ENCODE assay signal across 9 mouse cellular contexts in the genomic region with DNA sequence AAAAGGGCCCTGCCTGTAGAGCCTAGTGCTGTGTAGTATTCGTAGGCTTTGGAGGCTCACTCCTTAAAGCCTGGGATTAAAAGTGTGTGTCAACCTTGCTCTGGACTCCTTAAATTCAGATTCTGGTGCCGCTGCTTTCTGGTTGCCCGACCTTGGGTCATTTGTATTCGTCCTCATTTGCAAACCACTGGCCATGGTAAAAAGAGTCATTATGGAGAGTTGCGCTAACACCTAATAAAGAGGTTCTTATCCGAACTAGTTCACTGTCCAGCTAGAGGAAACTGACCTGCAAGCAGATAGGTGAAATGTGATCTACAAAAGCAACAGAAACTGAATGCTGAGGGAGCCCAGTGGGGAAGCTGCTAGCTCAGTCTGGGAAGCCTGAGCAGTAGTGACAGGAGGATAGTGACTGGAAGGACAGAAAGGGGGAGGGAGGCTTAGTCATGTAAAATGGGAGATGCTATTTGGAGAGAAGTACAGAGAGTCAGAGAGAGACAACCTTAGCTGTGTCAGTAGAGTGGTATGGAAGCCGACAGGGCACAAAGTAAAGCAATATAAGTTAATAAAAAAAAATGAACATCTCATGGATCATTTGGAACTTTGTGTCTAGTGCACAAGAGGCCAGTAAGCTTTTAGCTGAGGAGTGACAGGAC. TPM values are rescaled to one million over a fixed set of nuclear protein-coding genes. Genes with fewer than 3 reads are reported as not detected.
DNase-seq lines count a peak whose midpoint lies in the region; ATAC-seq lines count a peak whose summit lies in the region.
"Had no signal": no experiment of that assay in that cellular context is flagged by ENCODE, and none has a peak within 500 bp of the region (broad histone marks: within the 10 kb centered on the region; RNA-seq: fewer than 3 reads in every experiment).

No protein-coding gene starts in this region.

- peaks cover 87% of the 10 kb centered on the region for H3K4me1 ChIP-seq in heart, embryonic 13.5 days
- peaks cover 29% of the 10 kb centered on the region for H3K4me1 ChIP-seq in brown adipose tissue, adult 24 weeks (ENCODE audit: control insufficient read depth, insufficient read depth, insufficient read length, low read length)
- H3K4me1 ChIP-seq in hindbrain, embryonic 13.5 days (replicated peaks): peaks cover 79% of the 10 kb centered on the region
- H3K4me1 ChIP-seq in midbrain, embryonic 13.5 days (replicated peaks): peaks cover 70% of the 10 kb centered on the region

- H3K4me2 ChIP-seq in heart, embryonic 13.5 days: peak overlapping the region; percentile 99
- peak overlapping the region; percentile 99 for H3K4me2 ChIP-seq in hindbrain, embryonic 13.5 days
- peak overlapping the region; percentile 98 for H3K4me2 ChIP-seq in midbrain, embryonic 13.5 days (replicated peaks)

- DNase-seq in heart, postnatal 4 days: no peak
- DNase-seq in left cerebral cortex, postnatal 14 days (ENCODE audit: low spot score in 2 of 2): no peak
- DNase-seq in cerebellum, adult 11-12 months: no peak
- no peak for DNase-seq in ovary, adult 18-20 months (ENCODE audit: low spot score)
- DNase-seq: embryo, embryonic 11 days had no signal

- H3K4me3 ChIP-seq in heart, embryonic 13.5 days: peak overlapping the region; percentile 94
- peak overlapping the region; percentile 17; the same call in 1 of the 2 replicates for H3K4me3 ChIP-seq in brown adipose tissue, adult 24 weeks (ENCODE audit: insufficient read depth, low read depth, low read length)
- H3K4me3 ChIP-seq in hindbrain, embryonic 13.5 days: peak overlapping the region; percentile 92
- peak overlapping the region; percentile 81 for H3K4me3 ChIP-seq in midbrain, embryonic 13.5 days (replicated peaks)

- H3K9me3 ChIP-seq in heart, embryonic 13.5 days: no peaks in the 10 kb centered on the region
- no peaks in the 10 kb centered on the region for H3K9me3 ChIP-seq in hindbrain, embryonic 13.5 days
- H3K9me3 ChIP-seq in midbrain, embryonic 13.5 days: no peaks in the 10 kb centered on the region

- intact Hi-C loops in left cerebral cortex, postnatal 14 days (cut with DNase I): no loop called here

- H3K27ac ChIP-seq in heart, embryonic 13.5 days (replicated peaks): no peak overlapping the region
- H3K27ac ChIP-seq in brown adipose tissue, adult 24 weeks (replicated peaks; ENCODE audit: low read depth, low read length): peak overlapping the region; percentile 20; the same call in 1 of the 2 replicates
- no peak overlapping the region for H3K27ac ChIP-seq in hindbrain, embryonic 13.5 days
- no peak overlapping the region for H3K27ac ChIP-seq in midbrain, embryonic 13.5 days

- no peak for ATAC-seq in heart, embryonic 13.5 days (ENCODE audit: extremely low read depth, insufficient number of reproducible peaks, low FRiP score, low TSS enrichment)
- ATAC-seq in hindbrain, embryonic 13.5 days (ENCODE audit: low FRiP score): no peak
- no peak for ATAC-seq in midbrain, embryonic 13.5 days

- 66% methylated on average over 7 of the region's 7 CpGs for WGBS in heart, embryonic 13.5 days
- 47% methylated on average over 7 of the region's 7 CpGs for WGBS in hindbrain, embryonic 13.5 days
- 49% methylated on average over 7 of the region's 7 CpGs for WGBS in midbrain, embryonic 13.5 days

- H3K27me3 ChIP-seq in heart, embryonic 13.5 days (replicated peaks): no peaks in the 10 kb centered on the region
- no peaks in the 10 kb centered on the region for H3K27me3 ChIP-seq in hindbrain, embryonic 13.5 days
- no peaks in the 10 kb centered on the region for H3K27me3 ChIP-seq in midbrain, embryonic 13.5 days

- H3K36me3 ChIP-seq in heart, embryonic 13.5 days: 0 out of 2 replicates have a peak, but pooled peaks cover 7% of the 10 kb centered on the region
- no peaks in the 10 kb centered on the region for H3K36me3 ChIP-seq in hindbrain, embryonic 13.5 days
- no peaks in the 10 kb centered on the region for H3K36me3 ChIP-seq in midbrain, embryonic 13.5 days

- H3K9ac ChIP-seq in heart, embryonic 13.5 days: peak overlapping the region; percentile 97
- H3K9ac ChIP-seq in hindbrain, embryonic 13.5 days: peak overlapping the region; percentile 95
- peak overlapping the region; percentile 82 for H3K9ac ChIP-seq in midbrain, embryonic 13.5 days (replicated peaks)

RNA-seq across cellular contexts. Expression of gene Stk40, which starts 1.5 kb away (rescaled TPM):
- polyA plus RNA-seq in heart, embryonic 13.5 days (2015; fragmentation: Nextera tagmentation; extraction: Ambion mirVana): 26.4 and 26.6 TPM in 2 replicates
- total RNA-seq in heart, postnatal 4 days (2021): 10 to 100 TPM; 32.5 to 33.2 TPM
- 53.8 and 65.5 TPM in 2 replicates for polyA plus RNA-seq in brown adipose tissue, adult 24 weeks (2012; ENCODE audit: insufficient read depth, insufficient read length, missing spikeins)
- polyA plus RNA-seq in hindbrain, embryonic 13.5 days (2015; fragmentation: Nextera tagmentation; extraction: Ambion mirVana): 35.1 and 35.5 TPM in 2 replicates
- polyA plus RNA-seq in midbrain, embryonic 13.5 days (2015; fragmentation: Nextera tagmentation; extraction: Ambion mirVana): 35.7 and 37.0 TPM in 2 replicates
- total RNA-seq in left cerebral cortex, postnatal 14 days (2021): 10 to 100 TPM; 26.5 to 28.8 TPM

RNA-seq across cellular contexts. Expression of gene Lsm10, which starts 8.8 kb away (rescaled TPM):
- 35.2 and 48.6 TPM in 2 replicates for polyA plus RNA-seq in heart, embryonic 13.5 days (2015; fragmentation: Nextera tagmentation; extraction: Ambion mirVana)
- 10 to 100 TPM; 17.3 to 18.4 TPM for total RNA-seq in heart, postnatal 4 days (2021)
- 19.2 and 24.1 TPM in 2 replicates for polyA plus RNA-seq in brown adipose tissue, adult 24 weeks (2012; ENCODE audit: insufficient read depth, insufficient read length, missing spikeins)
- 47.5 and 47.9 TPM in 2 replicates for polyA plus RNA-seq in hindbrain, embryonic 13.5 days (2015; fragmentation: Nextera tagmentation; extraction: Ambion mirVana)
- 45.9 and 52.1 TPM in 2 replicates for polyA plus RNA-seq in midbrain, embryonic 13.5 days (2015; fragmentation: Nextera tagmentation; extraction: Ambion mirVana)
- total RNA-seq in left cerebral cortex, postnatal 14 days (2021): 10 to 100 TPM; 14.7 to 15.4 TPM

RNA-seq across cellular contexts. Expression of gene Eva1b, which starts 42.3 kb away (rescaled TPM):
- polyA plus RNA-seq in heart, embryonic 13.5 days (2015; fragmentation: Nextera tagmentation; extraction: Ambion mirVana): 30.9 and 34.2 TPM in 2 replicates
- total RNA-seq in heart, postnatal 4 days (2021): 10 to 100 TPM; 27.3 to 29.3 TPM
- 8.6 and 13.5 TPM in 2 replicates for polyA plus RNA-seq in brown adipose tissue, adult 24 weeks (2012; ENCODE audit: insufficient read depth, insufficient read length, missing spikeins)
- polyA plus RNA-seq in hindbrain, embryonic 13.5 days (2015; fragmentation: Nextera tagmentation; extraction: Ambion mirVana): 15.0 and 15.5 TPM in 2 replicates
- 10.3 and 12.9 TPM in 2 replicates for polyA plus RNA-seq in midbrain, embryonic 13.5 days (2015; fragmentation: Nextera tagmentation; extraction: Ambion mirVana)
- 1 to 10 TPM; 6.5 to 7.0 TPM for total RNA-seq in left cerebral cortex, postnatal 14 days (2021)

RNA-seq across cellular contexts. Expression of gene Oscp1, which starts 46.9 kb away (rescaled TPM):
- polyA plus RNA-seq in heart, embryonic 13.5 days (2015; fragmentation: Nextera tagmentation; extraction: Ambion mirVana): 6.4 and 7.7 TPM in 2 replicates
- 1 to 10 TPM; 4.9 to 5.9 TPM for total RNA-seq in heart, postnatal 4 days (2021)
- polyA plus RNA-seq in brown adipose tissue, adult 24 weeks (2012; ENCODE audit: insufficient read depth, insufficient read length, missing spikeins): 16.3 and 26.3 TPM in 2 replicates
- 33.1 and 35.1 TPM in 2 replicates for polyA plus RNA-seq in hindbrain, embryonic 13.5 days (2015; fragmentation: Nextera tagmentation; extraction: Ambion mirVana)
- 35.5 and 36.2 TPM in 2 replicates for polyA plus RNA-seq in midbrain, embryonic 13.5 days (2015; fragmentation: Nextera tagmentation; extraction: Ambion mirVana)
- 10 to 100 TPM; 49.7 to 55.3 TPM for total RNA-seq in left cerebral cortex, postnatal 14 days (2021)

RNA-seq across cellular contexts. Expression of gene Sh3d21, which starts 58.0 kb away (rescaled TPM):
- polyA plus RNA-seq in heart, embryonic 13.5 days (2015; fragmentation: Nextera tagmentation; extraction: Ambion mirVana): 2.8 and 3.0 TPM in 2 replicates
- total RNA-seq in heart, postnatal 4 days (2021): 1 to 10 TPM; 1.6 to 1.8 TPM
- 2.1 and 3.5 TPM in 2 replicates for polyA plus RNA-seq in brown adipose tissue, adult 24 weeks (2012; ENCODE audit: insufficient read depth, insufficient read length, missing spikeins)
- polyA plus RNA-seq in hindbrain, embryonic 13.5 days (2015; fragmentation: Nextera tagmentation; extraction: Ambion mirVana): 1.3 and 1.4 TPM in 2 replicates
- 0.55 and 1.0 TPM in 2 replicates for polyA plus RNA-seq in midbrain, embryonic 13.5 days (2015; fragmentation: Nextera tagmentation; extraction: Ambion mirVana)
- total RNA-seq in left cerebral cortex, postnatal 14 days (2021): 1 to 10 TPM in 1 of 2 experiments, under 1 TPM in 1; 0.79 to 1.0 TPM

Comparison
In these comparisons a context has a peak if more than half of its experiments do, and no peak if none do; other contexts are left out.
1. H3K4me3 ChIP-seq: peak in every context shown above with its lines; median percentile 94 in heart, embryonic 13.5 days; 92 in hindbrain, embryonic 13.5 days; 81 in midbrain, embryonic 13.5 days; 17 in brown adipose tissue, adult 24 weeks.